Mouse (Mus musculus) kidney, adult 2 months (tissue): ENCODE measurements around the gene Alg9.

ENCODE experiments used
- CTCF ChIP-seq: fragments of 200-500 bp; conservative IDR thresholded peaks from 2 replicates; pipeline ENCODE4 v1.5.1; 2011; ENCODE audit warnings: low read depth, mild to moderate bottlenecking, control low read depth, low read length, moderate library complexity, mixed read lengths; ENCODE audit not compliant: insufficient read depth, insufficient read length
- POLR2A ChIP-seq: fragments of 200-500 bp; IDR thresholded peaks from one replicate; pipeline ENCODE4 v1.6.1; 2011; ENCODE audit warnings: low read depth, low read length, control low read depth

DNA sequence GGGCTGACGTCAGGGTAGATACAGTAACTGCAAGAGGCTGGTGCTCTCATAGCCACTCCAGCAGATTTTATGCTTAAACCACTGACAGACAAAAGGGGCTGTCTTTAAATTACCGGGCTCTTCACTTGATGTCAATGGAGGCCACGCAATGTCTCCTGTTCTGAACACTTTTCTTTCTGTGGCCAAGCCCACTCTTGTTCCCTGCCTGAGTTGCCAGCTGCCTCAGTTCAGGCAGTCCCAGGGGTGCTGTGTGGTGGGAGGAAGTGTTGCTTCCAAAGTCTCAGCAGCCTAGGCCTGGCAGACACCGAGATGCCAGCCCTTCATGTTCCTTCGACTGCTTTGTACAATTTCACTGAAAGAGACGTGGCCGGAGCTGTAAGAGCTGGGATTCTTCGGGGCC, 109.3 kb downstream of the Alg9 start:
- TF ChIP-seq POLR2A: no peak
- no peak for TF ChIP-seq CTCF
